Mouse (Mus musculus) thymus, adult 2 months (tissue): ENCODE results near the gene Gm6169. TPM values are rescaled to one million over a fixed set of nuclear protein-coding genes. Genes with fewer than 3 reads are reported as not detected.
"Not testable (repeated sequence)": the region's sequence is repeated elsewhere in the genome, so short reads cannot be mapped to it uniquely, and the experiment has no call there.

Source experiments
- DNase-seq: peaks from one replicate; pipeline ENCODE4 v3.0.0; 2021
- H3K27ac ChIP-seq: fragments of 200-500 bp; 2 replicates; pipeline ENCODE4 v1.5.1; 2012; ENCODE audit warnings: low read length, control low read depth; ENCODE audit not compliant: control insufficient read depth, insufficient read depth
- H3K27me3 ChIP-seq: fragments of 200-500 bp; 2 replicates; pipeline ENCODE4 v1.6.1; 2012; ENCODE audit warnings: mild to moderate bottlenecking, low read length, moderate library complexity, mixed read lengths; ENCODE audit not compliant: control insufficient read depth, insufficient read depth
- H3K36me3 ChIP-seq: fragments of 200-500 bp; 2 replicates; pipeline ENCODE4 v1.6.1; 2012; ENCODE audit warnings: mild to moderate bottlenecking, low read length, moderate library complexity; ENCODE audit not compliant: control insufficient read depth, insufficient read depth
- H3K4me1 ChIP-seq: fragments of 200-500 bp; replicated peaks from 2 replicates; pipeline ENCODE4 v1.6.1; 2012; ENCODE audit warnings: low read length; ENCODE audit not compliant: control insufficient read depth, insufficient read depth
- H3K4me3 ChIP-seq: fragments of 200-500 bp; 2 replicates; pipeline ENCODE4 v1.5.1; 2012; ENCODE audit warnings: mild to moderate bottlenecking, low read length, control low read depth, moderate library complexity; ENCODE audit not compliant: control insufficient read depth, insufficient read depth
- CTCF ChIP-seq: fragments of 200-500 bp; IDR thresholded peaks from 2 replicates; pipeline ENCODE4 v1.5.1; 2012; ENCODE audit warnings: mild to moderate bottlenecking, control low read depth, low read length, moderate library complexity, borderline replicate concordance; ENCODE audit not compliant: control insufficient read depth, poor library complexity, insufficient read depth; ENCODE audit errors: extremely low read depth
- POLR2A ChIP-seq: fragments of 200-500 bp; IDR thresholded peaks from 2 replicates; pipeline ENCODE4 v1.6.1; 2012; ENCODE audit warnings: mild to moderate bottlenecking, low read length, control low read depth, moderate library complexity; ENCODE audit not compliant: control insufficient read depth, poor library complexity, insufficient read depth; ENCODE audit errors: extremely low read depth
- whole genome bisulfite sequencing: fragments of 180-500 bp; shearing (Covaris S2); methylation state at CpG from one replicate; pipeline ENCODE4 v1.1.7; 2018; 5-methylcytosine and 5-hydroxymethylcytosine counted together
- polyA plus RNA-seq: library from polyadenylated mRNA; depleted of rRNA; stranded (reverse); fragments of >200 nt; gene quantifications from 2 replicates; pipeline ENCODE4 v1.2.3, GENCODE M21; 2012

Gm6169 gene
- polyA plus RNA-seq, 1 experiment: 0.90 TPM

- H3K4me1 ChIP-seq: peaks cover 6% of the 10 kb centered on the region
- peaks cover 11% of the 10 kb centered on the region for H3K27me3 ChIP-seq
- H3K36me3 ChIP-seq: no peaks in the 10 kb centered on the region
- no peak for DNase-seq
- WGBS: 12% methylated on average over 85 of the region's 85 CpGs
- no peak overlapping the region; the same call in 1 of the 2 replicates for H3K4me3 ChIP-seq
- H3K27ac ChIP-seq: no peak overlapping the region
- TF ChIP-seq CTCF: no peak
- TF ChIP-seq POLR2A: no peak
Measured at GRCm38 (mm10) chr13:97070931-97071625, 28.0 kb downstream of the Gm6169 start.

GRCm38 (mm10) chr13:97068151-97068550, 30.9 kb downstream of the Gm6169 start:
- H3K4me3 ChIP-seq: no peak overlapping the region
- 95% methylated on average over 8 of the region's 8 CpGs for WGBS
- H3K36me3 ChIP-seq: no peaks in the 10 kb centered on the region
- H3K27ac ChIP-seq: no peak overlapping the region
- H3K4me1 ChIP-seq: peaks cover 6% of the 10 kb centered on the region
- no peak for DNase-seq
- TF ChIP-seq POLR2A: no peak
- no peak for TF ChIP-seq CTCF
- H3K27me3 ChIP-seq: peaks cover 11% of the 10 kb centered on the region

GRCm38 (mm10) chr13:97067691-97068090, 31.3 kb downstream of the Gm6169 start:
- DNase-seq: no peak
- Histone ChIP-seq H3K27me3 (peaks cover 11% of the 10 kb centered on the region), H3K36me3 (no peaks in the 10 kb centered on the region), H3K4me1 (peaks cover 6% of the 10 kb centered on the region), H3K27ac (no peak overlapping the region), H3K4me3 (no peak overlapping the region)
- TF ChIP-seq POLR2A (no peak), CTCF (no peak)
- 89% methylated on average over 6 of the region's 6 CpGs for WGBS

GRCm38 (mm10) chr13:97066649-97067550, 32.1 kb downstream of the Gm6169 start, which contains the start of gene Fam169a:
TSS of gene Fam169a (plus strand) at chr13:97067286.
- no peak for DNase-seq
- Histone ChIP-seq H3K4me1 (peaks cover 6% of the 10 kb centered on the region), H3K27ac (no peak within 1 kb of the TSS), H3K27me3 (peaks cover 8% of the 10 kb centered on the region), H3K4me3 (no peak within 1 kb of the TSS), H3K36me3 (no peaks in the 10 kb centered on the region)
- no peak for TF ChIP-seq CTCF
- TF ChIP-seq POLR2A: no peak
- 77% methylated on average over 15 of the region's 15 CpGs for WGBS

- H3K27me3 ChIP-seq, H3K4me1 ChIP-seq, DNase-seq, H3K4me3 ChIP-seq, H3K27ac ChIP-seq, H3K36me3 ChIP-seq: not testable (repeated sequence)
- WGBS: 87% methylated on average over 18 of the region's 18 CpGs
Measured at GRCm38 (mm10) chr13:97064844-97065621, 34.0 kb downstream of the Gm6169 start.

GRCm38 (mm10) chr13:97064413-97064812, 34.6 kb downstream of the Gm6169 start:
- no peaks in the 10 kb centered on the region for H3K27me3 ChIP-seq
- WGBS: 34% methylated on average over 3 of the region's 3 CpGs
- TF ChIP-seq POLR2A (no peak), CTCF (no peak)
- H3K4me1 ChIP-seq: no peaks in the 10 kb centered on the region
- H3K4me3 ChIP-seq: no peak overlapping the region
- DNase-seq: no peak
- no peak overlapping the region for H3K27ac ChIP-seq
- no peaks in the 10 kb centered on the region for H3K36me3 ChIP-seq
